Mouse (Mus musculus) left cerebral cortex, postnatal 4 days (tissue): ENCODE results near the gene Wdr34. TPM values are rescaled to one million over a fixed set of nuclear protein-coding genes. Genes with fewer than 3 reads are reported as not detected.
A peak's percentile ranks its signal among the peaks of the same experiment; 100 is the strongest.
"Not testable (repeated sequence)": the region's sequence is repeated elsewhere in the genome, so short reads cannot be mapped to it uniquely, and the experiment has no call there.

Experiments used
- DNase-seq: peaks from one replicate; pipeline ENCODE4 v3.0.0-alpha.2; 2022
- intact Hi-C: fragments of 180-260 bp; cut with DNase I; formaldehyde crosslinking; loops from one replicate; pipeline ENCODE4 v1.15.1; 2025
- total RNA-seq, 2 experiments: library from RNA; stranded (reverse); gene quantifications; 2 replicates each; pipeline ENCODE4 v1.2.3; 2021

Gene Wdr34
- total RNA-seq, 2 experiments from 2014 or later, result 61.4 to 71.8 TPM

DNA sequence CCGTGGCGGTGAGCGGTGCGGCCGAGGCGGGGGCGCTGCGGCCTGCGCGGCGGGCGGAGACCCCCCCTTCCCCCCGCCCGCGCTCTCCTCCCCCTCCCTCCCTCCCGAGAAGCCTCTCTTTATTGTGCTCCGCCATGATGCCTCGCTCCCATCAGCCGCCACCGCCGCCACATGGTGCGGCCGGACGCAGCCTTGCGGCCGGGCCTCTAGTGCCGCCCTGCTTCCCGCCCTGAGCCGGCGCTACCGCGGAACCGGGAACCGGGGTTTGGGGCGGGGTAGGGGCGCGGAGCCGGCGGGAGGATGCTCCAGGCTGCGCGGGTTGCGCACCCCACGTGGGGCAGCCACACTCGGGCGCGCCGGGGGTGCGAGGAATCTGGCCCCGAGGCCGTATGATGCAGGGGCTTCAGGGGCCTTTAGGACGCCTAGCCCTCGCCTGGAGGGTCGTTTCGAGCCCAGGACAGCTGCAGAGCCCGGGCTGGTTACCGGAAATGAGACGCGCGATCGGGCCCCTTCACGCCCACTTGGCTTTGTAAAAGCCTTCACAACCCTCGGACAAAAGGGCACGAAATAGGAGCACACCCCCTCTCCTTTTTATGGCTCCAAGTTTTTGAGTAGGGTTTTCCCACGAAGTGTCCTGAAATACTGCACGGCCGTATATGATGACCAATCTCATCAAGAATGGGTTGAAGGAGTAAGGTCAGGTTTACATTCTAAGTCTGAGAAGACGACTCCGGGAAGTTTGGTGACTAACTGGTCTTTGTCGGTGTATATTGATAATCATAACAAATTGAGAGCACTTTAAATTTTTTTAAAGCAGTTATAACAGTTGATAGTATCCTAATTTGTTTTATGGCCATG, 18.6 kb upstream of the Wdr34 start:
- peak; percentile 50 for DNase-seq
- intact Hi-C loops, result no loop called here

- peak; percentile 98 for DNase-seq
- intact Hi-C loops, result no loop called here
Observed at GRCm38 (mm10) chr2:30066046-30066901, 17.6 kb upstream of the Wdr34 start.

- DNase-seq, result no peak
- intact Hi-C loops, result no loop called here
Observed at GRCm38 (mm10) chr2:30064298-30064697, 15.6 kb upstream of the Wdr34 start.

GRCm38 (mm10) chr2:30063791-30064190, 15.1 kb upstream of the Wdr34 start:
- intact Hi-C loops, result no loop called here

GRCm38 (mm10) chr2:30063235-30063634, 14.6 kb upstream of the Wdr34 start:
- intact Hi-C loops, result no loop called here
- DNase-seq, result no peak

More at GRCm38 (mm10) chr2:30063791-30064190, 15.1 kb upstream of the Wdr34 start:
- no peak for DNase-seq

DNA sequence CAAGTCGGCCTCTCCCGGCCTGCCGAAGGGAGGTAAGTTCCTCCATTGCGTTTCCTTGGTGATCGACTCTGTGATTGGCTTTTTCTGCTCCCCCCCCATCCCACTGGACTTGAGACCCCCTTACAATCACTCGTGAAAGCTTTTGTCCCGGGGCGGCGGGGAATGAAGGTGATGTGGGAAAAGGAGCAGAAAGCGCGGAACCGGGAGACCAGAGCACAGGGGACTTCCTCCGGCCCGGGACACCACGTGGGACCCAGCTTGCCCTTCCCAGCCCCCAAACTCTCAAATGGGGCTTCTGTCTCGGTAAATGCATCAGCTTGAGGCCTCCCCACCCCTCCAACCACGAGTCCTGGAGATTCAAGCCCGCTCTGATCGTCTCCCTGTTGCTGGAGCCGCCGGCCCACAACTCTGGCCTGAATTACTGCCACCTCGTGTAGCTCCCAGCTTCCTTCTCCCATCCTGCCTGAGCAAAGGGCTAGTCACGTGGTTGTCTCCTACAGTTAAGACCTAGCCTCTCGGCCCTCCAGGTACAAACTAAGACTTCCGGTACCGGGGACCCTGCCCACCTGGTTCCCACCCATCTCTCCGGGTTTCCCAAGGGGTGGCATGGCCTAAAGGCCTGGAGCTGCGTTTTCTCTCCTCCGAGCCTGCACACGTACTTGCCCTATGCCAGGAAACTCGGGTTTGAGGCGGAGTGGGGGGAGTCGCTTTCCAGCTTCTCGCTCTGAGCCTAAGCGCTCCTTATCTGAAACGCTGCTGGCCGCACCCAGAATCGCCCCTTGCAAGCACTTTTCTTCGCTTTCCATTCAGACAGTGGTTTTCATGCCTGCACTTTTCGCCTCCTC, 13.8 kb upstream of the Wdr34 start:
- DNase-seq, result peak; percentile 51
- intact Hi-C loops, result no loop called here

DNA sequence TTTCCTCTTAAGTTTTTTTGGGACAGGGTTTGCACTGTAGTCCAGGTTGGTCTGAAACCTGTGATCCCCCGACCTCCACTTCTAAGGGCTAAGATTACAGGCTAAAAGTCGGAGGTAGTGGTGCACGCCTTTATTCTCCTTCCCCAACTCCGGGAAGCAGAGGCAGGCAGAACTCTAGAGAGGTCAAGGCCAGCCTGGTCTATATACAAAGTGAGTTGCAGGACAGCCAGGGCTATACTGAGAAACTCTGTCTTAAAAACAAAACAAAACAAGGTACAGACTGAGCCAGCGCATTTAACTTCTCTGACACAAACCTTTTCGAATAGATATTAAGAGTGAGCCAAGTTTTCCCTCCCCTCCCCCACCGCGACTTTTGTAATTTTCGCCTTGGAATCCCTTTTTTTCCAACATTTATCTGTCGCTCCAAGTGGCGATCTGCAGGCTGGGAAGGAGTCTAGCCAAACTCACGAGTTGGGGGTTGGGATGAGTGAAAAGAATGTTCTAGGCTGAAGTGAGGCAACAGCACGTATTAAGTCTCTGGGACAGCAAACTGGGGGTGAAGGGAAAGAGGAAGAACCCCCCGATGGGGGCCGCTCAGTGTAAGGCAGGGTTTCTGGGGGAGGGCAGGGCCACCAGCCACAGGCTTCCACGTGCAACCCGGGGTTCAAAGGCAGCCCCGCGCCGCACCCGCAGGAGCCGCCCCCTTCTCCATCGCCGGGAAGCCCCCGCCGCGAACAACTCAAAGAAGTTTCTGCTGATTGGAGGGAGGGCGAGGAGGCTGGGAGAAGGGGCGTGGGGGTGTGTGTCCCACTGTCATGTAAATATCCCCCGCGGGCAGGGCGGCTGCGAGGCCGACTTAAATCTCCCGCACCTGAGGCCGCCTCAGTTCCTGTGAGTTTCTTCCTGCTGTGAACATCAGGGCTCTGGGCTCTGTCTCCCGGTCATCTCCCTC, 12.8 kb upstream of the Wdr34 start:
- intact Hi-C loops, result no loop called here
- peak; percentile 58 for DNase-seq

DNA sequence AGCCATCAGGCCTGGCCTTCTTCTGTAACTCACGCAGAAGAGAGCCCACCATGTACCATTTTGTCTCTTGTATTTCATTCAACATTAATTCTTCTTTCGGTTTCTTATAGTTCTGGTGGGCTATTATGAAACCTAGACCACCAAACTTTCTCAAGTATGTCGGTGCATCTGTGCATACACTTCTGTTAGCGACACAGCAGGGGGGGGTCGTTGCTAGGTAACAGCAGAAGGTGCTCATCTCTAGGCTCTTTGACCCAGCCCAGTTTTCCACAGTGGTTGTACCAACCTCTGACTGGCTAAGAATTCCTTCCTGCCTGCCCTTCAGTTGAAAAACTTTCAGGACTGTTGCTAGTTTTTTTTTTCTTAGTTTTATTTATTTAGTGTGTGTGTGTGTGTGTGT, 9.7 kb upstream of the Wdr34 start:
- intact Hi-C loops, result no loop called here
- DNase-seq, result no peak

DNA sequence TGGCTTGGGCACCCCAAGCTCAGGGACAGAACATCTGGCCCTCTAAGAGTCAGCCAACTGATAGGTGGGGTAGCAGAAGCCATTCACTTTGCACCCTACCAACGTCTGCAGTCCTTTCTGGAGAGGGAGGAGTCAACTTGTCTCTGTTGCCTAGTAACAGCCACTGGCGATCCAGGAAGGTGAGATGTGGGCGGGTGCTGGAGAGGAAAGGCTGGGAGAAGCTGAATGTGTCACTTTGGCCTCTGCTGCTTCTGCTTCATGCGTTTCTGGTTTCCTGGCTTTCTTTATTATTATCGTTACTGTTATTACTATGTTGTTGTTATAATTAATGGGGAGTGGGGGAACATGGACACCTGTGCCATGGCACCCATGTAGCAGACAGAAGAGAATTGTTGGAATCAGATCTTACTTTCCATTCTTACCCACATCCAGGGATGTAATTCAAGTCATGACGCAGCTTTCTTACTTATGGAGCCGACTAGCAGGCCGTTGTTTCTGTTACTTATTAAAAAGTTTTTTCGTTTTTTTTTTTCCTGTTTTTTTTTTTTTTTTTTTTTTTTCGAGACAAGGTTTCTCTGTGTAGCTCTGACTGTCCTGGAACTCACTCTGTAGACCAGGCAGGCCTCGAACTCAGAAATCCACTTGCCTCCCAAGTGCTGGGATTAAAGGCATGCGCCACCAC, 8.7 kb upstream of the Wdr34 start, which contains the start of gene Set:
TSS of gene Set (plus strand) at position 156 of the 682 bp plus-strand sequence.
- intact Hi-C loops, result no loop called here
- no peak for DNase-seq

DNA sequence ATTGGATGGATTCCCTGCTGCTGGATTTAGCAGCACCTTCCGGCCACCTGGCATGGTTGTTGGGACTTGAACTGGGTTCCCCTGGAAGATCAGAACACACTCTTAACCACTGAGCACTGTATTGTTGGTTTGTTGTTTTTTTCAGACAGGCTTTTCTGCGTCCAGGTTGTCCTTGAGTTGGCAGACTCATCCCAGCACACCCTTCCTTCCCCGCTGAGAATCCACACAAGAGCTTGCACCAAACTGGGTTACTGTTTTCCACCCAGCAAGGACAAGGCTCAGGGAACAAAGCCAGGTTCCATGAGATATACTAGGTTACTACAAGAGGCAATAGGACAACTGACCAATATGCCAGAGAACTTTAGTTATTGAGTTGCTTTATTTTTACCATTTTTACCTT, 8.1 kb upstream of the Wdr34 start:
- no peak for DNase-seq
- intact Hi-C loops, result no loop called here

- DNase-seq, intact Hi-C loops: not testable (repeated sequence)
Observed at GRCm38 (mm10) chr2:30055310-30055709, 6.6 kb upstream of the Wdr34 start.

- DNase-seq, result no peak
- intact Hi-C loops, result no loop called here
Observed at GRCm38 (mm10) chr2:30051992-30052761, 3.5 kb upstream of the Wdr34 start.

GRCm38 (mm10) chr2:30049831-30050230, 1.1 kb upstream of the Wdr34 start:
- no peak for DNase-seq
- intact Hi-C loops, result no loop called here

- DNase-seq, result no peak
- intact Hi-C loops, result no loop called here
Observed at GRCm38 (mm10) chr2:30048101-30048501, 580 bp downstream of the Wdr34 start.

GRCm38 (mm10) chr2:30047127-30047526, 1.6 kb downstream of the Wdr34 start:
- intact Hi-C loops, result no loop called here
- no peak for DNase-seq

DNA sequence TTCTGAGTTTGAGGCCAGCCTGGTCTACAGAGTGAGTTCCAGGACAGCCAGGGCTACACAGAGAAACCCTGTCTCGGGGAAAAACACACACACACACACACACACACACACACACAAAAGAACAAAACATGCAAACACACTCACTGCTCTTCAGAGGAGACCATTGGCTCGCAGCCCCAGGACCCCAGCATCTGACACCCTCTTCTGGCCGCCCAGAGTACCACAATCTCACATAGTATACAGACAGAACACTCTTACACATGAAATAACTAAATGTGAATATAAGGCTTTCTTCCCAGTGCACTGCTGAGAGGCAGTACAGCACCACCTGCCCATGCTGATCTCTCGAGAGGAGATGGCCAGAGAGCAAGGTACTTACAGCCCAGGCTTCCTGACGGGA, 4.1 kb downstream of the Wdr34 start:
- intact Hi-C loops, result no loop called here
- DNase-seq, result no peak

DNA sequence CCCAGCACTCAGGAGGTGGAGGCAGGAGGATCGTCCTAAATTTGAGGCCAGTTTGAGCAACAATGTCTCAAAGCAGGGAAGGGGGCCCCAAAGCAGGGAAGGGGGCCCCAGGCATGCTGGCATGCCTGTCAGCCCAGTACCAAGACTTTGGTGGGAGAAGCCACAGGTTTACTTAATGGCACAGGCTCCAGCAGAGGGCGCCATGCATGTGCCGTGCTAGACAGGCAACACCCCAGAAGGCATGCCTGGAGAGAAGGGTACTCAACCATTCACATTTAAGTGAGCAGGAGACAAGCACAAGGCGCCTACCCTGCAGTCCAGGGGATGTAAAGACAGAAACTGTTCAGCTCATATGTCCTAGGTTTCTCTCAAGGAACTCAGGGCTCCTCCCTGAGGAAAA, 6.2 kb downstream of the Wdr34 start:
- DNase-seq, result peak; percentile 85
- intact Hi-C loops, result no loop called here

DNA sequence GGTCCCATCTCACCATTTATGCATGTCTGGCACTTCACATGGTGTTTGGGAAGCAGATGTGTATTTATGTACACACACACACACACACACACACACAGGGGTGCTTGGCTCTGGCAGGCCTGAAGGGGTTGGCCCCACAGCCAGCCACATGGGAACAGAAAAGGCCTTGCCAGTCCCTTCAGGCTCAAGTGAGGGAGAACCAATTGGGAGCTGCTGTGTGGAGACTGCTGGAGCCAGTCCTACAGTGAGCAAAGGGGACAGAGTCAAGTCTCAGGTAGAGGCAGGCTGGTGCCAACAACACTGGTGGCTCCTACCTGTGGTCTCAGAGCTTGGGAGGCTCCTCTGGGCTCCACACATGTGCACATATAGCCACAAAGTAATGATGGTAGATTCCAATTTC, 9.0 kb downstream of the Wdr34 start:
- no peak for DNase-seq
- intact Hi-C loops, result no loop called here
